Mouse (Mus musculus) yolk sac, embryonic 10.5 days (tissue): Measurements from ENCODE around the gene Fktn.
"Not testable (repeated sequence)": the region's sequence is repeated elsewhere in the genome, so short reads cannot be mapped to it uniquely, and the experiment has no call there.

ENCODE experiments used
- DNase-seq: peaks from one replicate; pipeline ENCODE4 v3.0.0-alpha.2; 2017; ENCODE audit warnings: low spot score

Gene Fktn

GRCm38 (mm10) chr4:53713704-53714050, at the start of gene Fktn:
Fktn (plus strand) TSS chr4:53713998.
- no peak for DNase-seq

- no peak for DNase-seq
Measured at GRCm38 (mm10) chr4:53682092-53682491, 31.7 kb upstream of the Fktn start.

- no peak for DNase-seq
Measured at GRCm38 (mm10) chr4:53688965-53689364, 24.8 kb upstream of the Fktn start.

- DNase-seq: no peak
Measured at GRCm38 (mm10) chr4:53691418-53691817, 22.4 kb upstream of the Fktn start.

GRCm38 (mm10) chr4:53709166-53709565, 4.6 kb upstream of the Fktn start:
- not testable (repeated sequence) for DNase-seq

- DNase-seq: no peak
Measured at GRCm38 (mm10) chr4:53710021-53710420, 3.8 kb upstream of the Fktn start.

- no peak for DNase-seq
Measured at GRCm38 (mm10) chr4:53710555-53711328, 3.1 kb upstream of the Fktn start.

- DNase-seq: peak; percentile 88
Measured at GRCm38 (mm10) chr4:53714051-53714814, 435 bp downstream of the Fktn start.

GRCm38 (mm10) chr4:53715977-53716376, 2.2 kb downstream of the Fktn start:
- no peak for DNase-seq

- no peak for DNase-seq
Measured at GRCm38 (mm10) chr4:53717546-53717945, 3.7 kb downstream of the Fktn start.

- DNase-seq: no peak
Measured at GRCm38 (mm10) chr4:53718261-53718660, 4.5 kb downstream of the Fktn start.

- no peak for DNase-seq
Measured at GRCm38 (mm10) chr4:53722506-53722905, 8.7 kb downstream of the Fktn start.

- DNase-seq: not testable (repeated sequence)
Measured at GRCm38 (mm10) chr4:53726100-53726499, 12.3 kb downstream of the Fktn start.

GRCm38 (mm10) chr4:53728121-53728520, 14.3 kb downstream of the Fktn start:
- DNase-seq: no peak

GRCm38 (mm10) chr4:53738956-53739616, 25.3 kb downstream of the Fktn start:
- DNase-seq: no peak

- DNase-seq: no peak
Measured at GRCm38 (mm10) chr4:53749831-53750230, 36.0 kb downstream of the Fktn start.

GRCm38 (mm10) chr4:53750391-53751120, 36.8 kb downstream of the Fktn start:
- no peak for DNase-seq

- no peak for DNase-seq
Measured at GRCm38 (mm10) chr4:53757030-53757429, 43.2 kb downstream of the Fktn start.

- DNase-seq: no peak
Measured at GRCm38 (mm10) chr4:53758764-53759163, 45.0 kb downstream of the Fktn start.

- DNase-seq: no peak
Measured at GRCm38 (mm10) chr4:53759678-53760077, 45.9 kb downstream of the Fktn start.

- DNase-seq: no peak
Measured at GRCm38 (mm10) chr4:53762501-53762900, 48.7 kb downstream of the Fktn start.
